21 mouse cellular contexts compared by ENCODE assay signal in the genomic region with DNA sequence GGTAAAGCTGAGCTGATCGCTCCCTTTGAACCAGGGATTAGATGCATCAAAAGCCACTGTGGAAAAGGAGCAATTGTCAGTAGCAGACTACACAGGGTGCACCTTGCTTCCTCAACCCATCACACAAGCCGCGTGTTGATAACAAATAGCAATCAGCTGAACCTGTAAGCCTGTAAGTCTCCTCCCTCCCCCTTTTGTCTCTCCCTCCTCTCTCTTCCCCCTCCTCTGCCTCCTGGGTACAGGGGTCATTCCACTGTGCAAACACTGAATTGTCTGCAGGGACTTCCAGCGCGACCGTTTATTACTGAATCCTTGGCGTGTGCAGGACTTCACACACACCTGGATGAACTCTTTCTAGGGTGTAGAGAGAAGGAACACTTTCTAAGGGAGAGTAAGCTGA. TPM values are rescaled to one million over a fixed set of nuclear protein-coding genes. Genes with fewer than 3 reads are reported as not detected.
DNase-seq lines count a peak whose midpoint lies in the region; ATAC-seq and TF ChIP-seq lines count a peak whose summit lies in the region.
"Had no signal": no experiment of that assay in that cellular context is flagged by ENCODE, and none has a peak within 500 bp of the region (broad histone marks: within the 10 kb centered on the region; RNA-seq: fewer than 3 reads in every experiment).

No protein-coding gene starts in this region.

- no peak overlapping the region for H3K4me2 ChIP-seq in liver, embryonic 16.5 days (ENCODE audit: low read depth, low read length)
- H3K4me2 ChIP-seq in liver, embryonic 11.5 days = no peak overlapping the region
- no peak overlapping the region for H3K4me2 ChIP-seq in intestine, embryonic 14.5 days (ENCODE audit: low read length)
- peak overlapping the region; percentile 9; the same call in 1 of the 2 replicates for H3K4me2 ChIP-seq in intestine, postnatal 0 days (replicated peaks; ENCODE audit: low read depth)
- H3K4me2 ChIP-seq: embryonic facial prominence, embryonic 12.5 days; forebrain, embryonic 15.5 days; heart, embryonic 13.5 days had no signal

- H3K4me1 ChIP-seq in liver, embryonic 16.5 days (ENCODE audit: control insufficient read depth, low read depth, low read length) = no peaks in the 10 kb centered on the region; the same call in 1 of the 2 replicates
- H3K4me1 ChIP-seq in liver, embryonic 11.5 days (replicated peaks; ENCODE audit: control insufficient read depth, insufficient read depth, low read length) = no peaks in the 10 kb centered on the region
- H3K4me1 ChIP-seq in intestine, embryonic 14.5 days (replicated peaks; ENCODE audit: control insufficient read depth, insufficient read depth, low read length) = 0 out of 2 replicates have a peak, but pooled peaks cover 3% of the 10 kb centered on the region
- H3K4me1 ChIP-seq in intestine, postnatal 0 days (replicated peaks; ENCODE audit: control insufficient read depth, insufficient read depth, low read length) = 0 out of 2 replicates have a peak, but pooled peaks cover 3% of the 10 kb centered on the region
- no peaks in the 10 kb centered on the region for H3K4me1 ChIP-seq in kidney, adult 2 months (ENCODE audit: control insufficient read depth, insufficient read depth, low read length)
- H3K4me1 ChIP-seq: embryonic facial prominence, embryonic 12.5 days; forebrain, embryonic 15.5 days; heart, embryonic 13.5 days had no signal

- ATAC-seq in liver, embryonic 16.5 days (ENCODE audit: low read depth) = peak; percentile 63
- ATAC-seq in liver, embryonic 11.5 days (replicated peaks; ENCODE audit: low FRiP score) = no peak
- peak; percentile 89 for ATAC-seq in intestine, embryonic 14.5 days (replicated peaks; ENCODE audit: low FRiP score, low TSS enrichment, low read depth)
- ATAC-seq in intestine, postnatal 0 days = peak; percentile 93
- ATAC-seq: activated CD4-positive, CD25-positive, alpha-beta regulatory T cell, adult 4 months; forebrain, embryonic 15.5 days; Patski had no signal

- no peak overlapping the region for H3K27ac ChIP-seq in liver, embryonic 16.5 days (ENCODE audit: low read length)
- H3K27ac ChIP-seq in liver, embryonic 11.5 days (ENCODE audit: low read depth, low read length) = no peak overlapping the region
- H3K27ac ChIP-seq in intestine, embryonic 14.5 days (ENCODE audit: low read depth) = no peak overlapping the region
- peak overlapping the region; percentile 28 for H3K27ac ChIP-seq in intestine, postnatal 0 days (ENCODE audit: low read depth, low read length)
- H3K27ac ChIP-seq in kidney, adult 2 months (ENCODE audit: insufficient read depth, low read depth, low read length) = no peak overlapping the region
- H3K27ac ChIP-seq in left cerebral cortex, adult 2 months = no peak overlapping the region
- H3K27ac ChIP-seq: embryonic facial prominence, embryonic 12.5 days; forebrain, embryonic 15.5 days; heart, embryonic 13.5 days had no signal

- no peaks in the 10 kb centered on the region for H3K36me3 ChIP-seq in liver, embryonic 16.5 days (ENCODE audit: control insufficient read depth, insufficient read depth)
- no peaks in the 10 kb centered on the region for H3K36me3 ChIP-seq in liver, embryonic 11.5 days (ENCODE audit: control insufficient read depth, insufficient read depth, low read length)
- H3K36me3 ChIP-seq in intestine, embryonic 14.5 days (ENCODE audit: control insufficient read depth, insufficient read depth, low read length) = no peaks in the 10 kb centered on the region
- peaks cover 8% of the 10 kb centered on the region; the same call in 1 of the 2 replicates for H3K36me3 ChIP-seq in intestine, postnatal 0 days (ENCODE audit: control insufficient read depth, insufficient read depth)
- H3K36me3 ChIP-seq in kidney, adult 2 months (ENCODE audit: control insufficient read depth, insufficient read depth, low read length) = peaks cover 8% of the 10 kb centered on the region
- H3K36me3 ChIP-seq: embryonic facial prominence, embryonic 12.5 days; forebrain, embryonic 15.5 days; heart, embryonic 13.5 days had no signal

- no peak overlapping the region for H3K9ac ChIP-seq in liver, embryonic 16.5 days (ENCODE audit: low read depth, low read length)
- H3K9ac ChIP-seq in liver, embryonic 11.5 days (ENCODE audit: low read depth, low read length) = no peak overlapping the region
- H3K9ac ChIP-seq in intestine, embryonic 14.5 days (ENCODE audit: low read length) = no peak overlapping the region
- no peak overlapping the region for H3K9ac ChIP-seq in intestine, postnatal 0 days (ENCODE audit: low read depth, low read length)
- H3K9ac ChIP-seq: embryonic facial prominence, embryonic 12.5 days; forebrain, embryonic 15.5 days; heart, embryonic 13.5 days had no signal

- no peak overlapping the region for H3K4me3 ChIP-seq in liver, embryonic 16.5 days (ENCODE audit: low read depth, low read length)
- H3K4me3 ChIP-seq in liver, embryonic 11.5 days (ENCODE audit: low read depth, low read length) = no peak overlapping the region
- no peak overlapping the region for H3K4me3 ChIP-seq in intestine, embryonic 14.5 days (ENCODE audit: low read depth, low read length)
- no peak overlapping the region for H3K4me3 ChIP-seq in intestine, postnatal 0 days (ENCODE audit: low read depth, low read length)
- no peak overlapping the region for H3K4me3 ChIP-seq in kidney, adult 2 months (ENCODE audit: insufficient read depth, low read depth, low read length)
- no peak overlapping the region for H3K4me3 ChIP-seq in left cerebral cortex, adult 2 months
- H3K4me3 ChIP-seq: embryonic facial prominence, embryonic 12.5 days; forebrain, embryonic 15.5 days; heart, embryonic 13.5 days had no signal

- H3K27me3 ChIP-seq in liver, embryonic 16.5 days (ENCODE audit: control insufficient read depth, insufficient read depth, low read depth, low read length) = no peaks in the 10 kb centered on the region
- H3K27me3 ChIP-seq in liver, embryonic 11.5 days (replicated peaks; ENCODE audit: control insufficient read depth, insufficient read depth, low read length) = peaks cover 3% of the 10 kb centered on the region; the same call in 1 of the 2 replicates
- no peaks in the 10 kb centered on the region for H3K27me3 ChIP-seq in intestine, embryonic 14.5 days (replicated peaks; ENCODE audit: control insufficient read depth, insufficient read depth, low read length)
- no peaks in the 10 kb centered on the region for H3K27me3 ChIP-seq in intestine, postnatal 0 days (replicated peaks; ENCODE audit: control insufficient read depth, insufficient read depth, low read length)
- no peaks in the 10 kb centered on the region for H3K27me3 ChIP-seq in kidney, adult 2 months (replicated peaks; ENCODE audit: control insufficient read depth, insufficient read depth, low read length)
- H3K27me3 ChIP-seq: embryonic facial prominence, embryonic 12.5 days; forebrain, embryonic 15.5 days; Patski had no signal

- WGBS in liver, embryonic 16.5 days (ENCODE audit: insufficient replicate concordance) = 44% methylated on average over 7 of the region's 7 CpGs
- WGBS in liver, embryonic 11.5 days = 52% methylated on average over 7 of the region's 7 CpGs
- 27% methylated on average over 7 of the region's 7 CpGs for WGBS in intestine, embryonic 14.5 days
- WGBS in intestine, postnatal 0 days = 14% methylated on average over 7 of the region's 7 CpGs
- WGBS in kidney, adult 2 months = 27% methylated on average over 7 of the region's 7 CpGs

- TF ChIP-seq POLR2A in kidney, adult 2 months (IDR thresholded peaks at IDR 0.05; ENCODE audit: low read depth, low read length) = no peak

- intact Hi-C loops in left cerebral cortex, adult 2 months (cut with DNase I) = no loop called here

- no peak for DNase-seq in liver, embryonic 11.5 days (ENCODE audit: low spot score)
- no peak for DNase-seq in intestine, embryonic 14.5 days (ENCODE audit: low spot score)
- no peak for DNase-seq in kidney, adult 2 months
- DNase-seq in left cerebral cortex, adult 2 months (ENCODE audit: extremely low spot score in 1 of 2, low spot score in 2 of 2) = no peak
- DNase-seq: adrenal gland, postnatal 25 days; cerebellum, adult 11 months; cerebellum, adult 8-10 months; cerebellum, postnatal 25 days; gastrocnemius, postnatal 36 days; heart, adult 11 months; heart, postnatal 36 days had no signal

- no peaks in the 10 kb centered on the region for H3K9me3 ChIP-seq in liver, embryonic 16.5 days (replicated peaks; ENCODE audit: control insufficient read depth, low read length)
- no peaks in the 10 kb centered on the region for H3K9me3 ChIP-seq in liver, embryonic 11.5 days (ENCODE audit: control insufficient read depth, low read length)
- H3K9me3 ChIP-seq in intestine, embryonic 14.5 days (ENCODE audit: control insufficient read depth, low read length) = no peaks in the 10 kb centered on the region
- H3K9me3 ChIP-seq in intestine, postnatal 0 days (ENCODE audit: control insufficient read depth) = no peaks in the 10 kb centered on the region
- H3K9me3 ChIP-seq: embryonic facial prominence, embryonic 12.5 days; forebrain, embryonic 15.5 days; heart, embryonic 13.5 days had no signal

- no peak for TF ChIP-seq CTCF in intestine, postnatal 0 days (IDR thresholded peaks at IDR 0.05; ENCODE audit: low read depth)
- no peak for TF ChIP-seq CTCF in kidney, adult 2 months (conservative IDR thresholded peaks at IDR 0.05; ENCODE audit: insufficient read depth, insufficient read length, low read depth, low read length)
- no peak for TF ChIP-seq CTCF in left cerebral cortex, adult 2 months (IDR thresholded peaks at IDR 0.05)

RNA-seq across cellular contexts. Expression of a gene that starts 33.5 kb away (rescaled TPM):
- 11.2 and 13.0 TPM in 2 replicates for polyA plus RNA-seq in liver, embryonic 16.5 days (2015; fragmentation: Nextera tagmentation; extraction: Ambion mirVana)
- 38.1 and 42.3 TPM in 2 replicates for polyA plus RNA-seq in liver, embryonic 11.5 days (2014; fragmentation: Nextera tagmentation; extraction: Ambion mirVana)
- 35.5 and 35.6 TPM in 2 replicates for polyA plus RNA-seq in intestine, embryonic 14.5 days (2014; fragmentation: Nextera tagmentation; extraction: Ambion mirVana)
- polyA plus RNA-seq in intestine, postnatal 0 days (2015; fragmentation: Nextera tagmentation; extraction: Ambion mirVana) = 14.1 and 16.9 TPM in 2 replicates
- 5.5 and 7.2 TPM in 2 replicates for polyA plus RNA-seq in kidney, adult 2 months (2012; rRNA removed)
- 10 to 100 TPM; 13.3 to 15.2 TPM for total RNA-seq in left cerebral cortex, adult 2 months (2021)

RNA-seq across cellular contexts. Expression of a gene that starts 55.9 kb away (rescaled TPM):
- polyA plus RNA-seq in liver, embryonic 16.5 days (2015; fragmentation: Nextera tagmentation; extraction: Ambion mirVana) = 5.3 and 5.4 TPM in 2 replicates
- 9.0 and 11.5 TPM in 2 replicates for polyA plus RNA-seq in liver, embryonic 11.5 days (2014; fragmentation: Nextera tagmentation; extraction: Ambion mirVana)
- 8.8 and 10.9 TPM in 2 replicates for polyA plus RNA-seq in intestine, embryonic 14.5 days (2014; fragmentation: Nextera tagmentation; extraction: Ambion mirVana)
- 6.0 and 7.4 TPM in 2 replicates for polyA plus RNA-seq in intestine, postnatal 0 days (2015; fragmentation: Nextera tagmentation; extraction: Ambion mirVana)
- polyA plus RNA-seq in kidney, adult 2 months (2012; rRNA removed) = 21.0 and 25.8 TPM in 2 replicates
- total RNA-seq in left cerebral cortex, adult 2 months (2021) = 10 to 100 TPM; 61.2 to 61.3 TPM

RNA-seq across cellular contexts. Expression of a gene that starts 58.5 kb away (rescaled TPM):
- polyA plus RNA-seq in liver, embryonic 16.5 days (2015; fragmentation: Nextera tagmentation; extraction: Ambion mirVana) = 4.6 and 5.9 TPM in 2 replicates
- polyA plus RNA-seq in liver, embryonic 11.5 days (2014; fragmentation: Nextera tagmentation; extraction: Ambion mirVana) = 4.5 and 5.0 TPM in 2 replicates
- polyA plus RNA-seq in intestine, embryonic 14.5 days (2014; fragmentation: Nextera tagmentation; extraction: Ambion mirVana) = 11.5 and 15.1 TPM in 2 replicates
- 12.0 and 13.2 TPM in 2 replicates for polyA plus RNA-seq in intestine, postnatal 0 days (2015; fragmentation: Nextera tagmentation; extraction: Ambion mirVana)
- 161 and 172 TPM in 2 replicates for polyA plus RNA-seq in kidney, adult 2 months (2012; rRNA removed)
- under 1 TPM; 0.23 to 0.75 TPM for total RNA-seq in left cerebral cortex, adult 2 months (2021)
- total RNA-seq: gastrocnemius, adult 8-10 months; gastrocnemius, postnatal 36 days; heart, postnatal 36 days had no signal
- polyA plus RNA-seq: activated CD4-positive, CD25-positive, alpha-beta regulatory T cell, adult 4 months; embryonic facial prominence, embryonic 12.5 days; forebrain, embryonic 11.5 days; forebrain, embryonic 15.5 days; heart, postnatal 0 days had no signal

Comparison
In these comparisons a context has a peak if more than half of its experiments do, and no peak if none do; other contexts are left out.
1. RNA of a gene that starts 58.5 kb away (polyA plus RNA-seq): 161 to 172 TPM in kidney, adult 2 months; 11.5 to 15.1 TPM in intestine, embryonic 14.5 days, 12.0 to 13.2 TPM in intestine, postnatal 0 days, 4.6 to 5.9 TPM in liver, embryonic 16.5 days and 4.5 to 5.0 TPM in liver, embryonic 11.5 days; every median in the first group is over 10 times any median in the second.